Mouse (Mus musculus): ENCODE data around the gene Cgnl1.

The Cgnl1 gene

GRCm38 (mm10) chr9:71766902-71767301 lies 4.5 kb downstream of the Cgnl1 start:
- DNase-seq (ENCODE audit: low spot score): no peak

- no peak for DNase-seq (ENCODE audit: low spot score)
These were observed 5.1 kb downstream of the Cgnl1 start for GRCm38 (mm10) chr9:71766306-71766705.

GRCm38 (mm10) chr9:71764551-71764950 lies 6.9 kb downstream of the Cgnl1 start:
- no peak for DNase-seq (ENCODE audit: low spot score)

GRCm38 (mm10) chr9:71763273-71763672 lies 8.1 kb downstream of the Cgnl1 start:
- no peak for DNase-seq (ENCODE audit: low spot score)

GRCm38 (mm10) chr9:71761663-71762062 lies 9.7 kb downstream of the Cgnl1 start:
- DNase-seq (ENCODE audit: low spot score): no peak

GRCm38 (mm10) chr9:71760518-71761141 lies 10.8 kb downstream of the Cgnl1 start:
- DNase-seq (ENCODE audit: low spot score): no peak

- DNase-seq (ENCODE audit: low spot score): peak; percentile 69
These were observed 11.5 kb downstream of the Cgnl1 start for GRCm38 (mm10) chr9:71759893-71760292.

- DNase-seq (ENCODE audit: low spot score): no peak
These were observed 14.0 kb downstream of the Cgnl1 start for GRCm38 (mm10) chr9:71757386-71757785.

DNA sequence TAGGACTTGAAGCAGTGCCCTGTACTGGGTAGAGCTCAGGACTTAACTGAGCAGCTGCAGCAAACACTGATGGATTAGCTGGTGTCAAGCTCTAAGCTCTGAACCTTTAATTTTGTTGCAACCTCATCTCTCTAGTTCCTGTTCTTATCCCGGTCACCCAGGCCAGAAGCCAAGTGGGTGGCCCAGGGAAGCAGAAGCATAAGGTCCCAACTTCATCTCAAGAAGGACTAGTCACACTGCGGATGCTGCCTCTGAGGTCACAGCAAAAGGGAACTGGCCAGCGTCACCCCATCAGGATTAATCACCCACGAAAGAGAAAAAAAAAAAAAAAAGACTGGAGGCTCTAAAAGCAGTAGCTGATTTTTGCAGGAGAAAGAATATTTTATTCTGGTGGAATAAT lies 14.5 kb downstream of the Cgnl1 start:
- peak; percentile 22 for DNase-seq (ENCODE audit: low spot score)

DNA sequence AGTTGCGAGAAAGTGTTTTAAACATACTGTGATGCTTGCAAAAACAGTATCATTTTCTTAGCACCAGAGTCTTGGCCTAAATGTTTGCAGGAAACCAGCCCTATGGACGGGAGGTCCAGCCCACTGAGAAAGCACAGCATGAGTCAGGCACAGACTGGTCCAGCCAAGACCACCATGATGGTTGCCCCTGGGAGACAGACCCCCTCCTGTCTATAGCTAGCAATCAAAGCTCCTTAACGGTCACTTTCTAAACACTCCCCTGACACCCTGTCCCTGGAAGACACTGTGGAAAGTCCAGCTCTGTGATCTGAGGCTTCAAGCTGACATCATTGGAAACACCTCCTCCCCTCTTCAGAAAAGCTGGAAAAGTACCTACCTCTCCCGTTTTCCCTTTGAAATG lies 17.4 kb downstream of the Cgnl1 start:
- DNase-seq (ENCODE audit: low spot score): no peak

GRCm38 (mm10) chr9:71753529-71753928 lies 17.9 kb downstream of the Cgnl1 start:
- DNase-seq (ENCODE audit: low spot score): no peak

- DNase-seq (ENCODE audit: low spot score): no peak
These were observed 18.3 kb downstream of the Cgnl1 start for GRCm38 (mm10) chr9:71753117-71753516.

DNA sequence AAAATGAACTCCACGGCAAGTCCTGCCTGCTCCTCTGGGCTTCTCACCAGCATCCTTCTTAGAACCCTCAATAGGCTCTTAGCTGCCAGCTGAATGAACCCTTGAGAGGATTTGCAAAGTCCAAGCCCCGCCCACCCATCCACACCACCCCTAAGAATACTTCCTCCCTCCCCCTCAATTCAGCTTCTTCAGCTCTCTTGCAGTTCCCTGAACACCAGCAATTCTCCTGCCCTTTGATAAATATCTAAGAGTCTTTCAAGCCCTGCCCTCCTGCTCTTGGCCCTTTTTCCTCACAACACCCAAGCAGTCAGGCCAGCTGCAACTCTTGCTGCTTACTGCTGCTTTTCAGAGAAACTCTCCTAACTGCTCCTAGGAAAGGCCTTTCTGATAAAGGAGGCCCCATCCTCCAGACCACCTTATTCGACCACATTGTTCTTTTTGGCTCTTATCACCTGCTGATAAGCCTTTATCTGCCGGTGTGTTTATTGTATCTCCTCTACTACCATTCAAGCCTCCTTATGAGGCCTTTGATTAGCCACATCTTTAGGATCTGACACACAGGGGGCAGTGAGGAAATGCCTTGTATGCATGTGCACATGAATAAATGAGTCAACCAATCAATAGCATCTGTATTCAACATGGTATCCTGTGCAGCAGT lies 21.3 kb downstream of the Cgnl1 start:
- peak; percentile 82 for DNase-seq (ENCODE audit: low spot score)

- DNase-seq (ENCODE audit: low spot score): peak; percentile 23
These were observed 25.0 kb downstream of the Cgnl1 start for GRCm38 (mm10) chr9:71746405-71746804.

- DNase-seq (ENCODE audit: low spot score): no peak
These were observed 33.1 kb downstream of the Cgnl1 start for GRCm38 (mm10) chr9:71738081-71738930.

DNA sequence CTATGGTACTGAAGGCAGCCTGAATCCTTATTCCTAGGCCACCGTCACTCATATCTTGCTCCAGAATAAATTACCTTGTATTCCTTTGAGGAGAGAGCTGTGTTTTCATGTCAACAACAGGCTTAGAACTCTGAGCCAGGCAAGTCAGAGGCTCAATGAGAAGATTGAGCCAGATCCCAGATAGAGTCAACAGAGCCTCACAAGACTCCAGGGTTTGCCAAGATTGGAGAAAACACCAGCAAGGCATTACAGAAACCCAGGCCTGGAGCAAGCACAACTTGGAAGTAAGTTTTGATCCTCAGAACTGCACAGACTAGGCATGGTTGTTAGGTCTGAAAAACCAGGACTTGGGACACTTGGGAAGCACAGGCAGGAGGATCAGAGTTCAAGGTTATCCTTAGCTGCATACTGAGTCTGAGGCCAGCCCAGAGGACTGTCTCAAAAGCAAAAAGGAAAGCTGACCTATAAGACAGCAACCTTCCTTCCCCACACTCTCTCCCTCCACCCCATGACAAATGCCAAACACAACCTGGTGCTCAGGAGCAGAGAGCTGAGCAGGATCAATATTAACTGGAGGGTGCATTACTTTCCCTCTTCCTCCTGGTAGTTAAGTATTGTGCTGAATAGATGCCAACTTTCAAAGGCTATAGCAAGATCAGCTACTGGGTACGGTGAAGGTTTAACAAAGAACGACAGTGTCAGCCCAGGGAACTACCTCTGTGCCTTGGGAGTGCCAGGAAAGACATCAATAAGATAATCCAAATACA lies 34.0 kb downstream of the Cgnl1 start:
- DNase-seq (ENCODE audit: low spot score): peak; percentile 22

DNA sequence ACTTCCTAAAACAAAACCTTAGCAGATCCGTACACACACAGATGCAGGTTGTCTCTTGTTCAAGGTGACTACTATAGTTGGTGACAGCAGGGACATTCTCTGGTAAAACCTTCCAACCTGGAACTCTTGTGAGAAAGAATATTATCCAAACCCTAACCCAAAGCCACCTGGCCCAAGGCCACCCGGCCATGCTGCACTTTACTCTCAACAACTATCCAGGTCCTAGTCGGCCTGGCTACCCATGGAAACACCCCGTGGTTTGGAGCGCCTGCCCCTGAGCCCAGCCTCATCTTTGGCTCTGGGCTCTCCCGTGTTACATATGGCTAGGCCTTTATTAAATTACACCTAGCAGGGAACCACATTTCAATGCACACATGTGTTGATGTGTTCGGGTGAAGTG lies 35.5 kb downstream of the Cgnl1 start:
- DNase-seq (ENCODE audit: low spot score): no peak

GRCm38 (mm10) chr9:71733559-71733958 lies 37.8 kb downstream of the Cgnl1 start:
- DNase-seq (ENCODE audit: low spot score): no peak

- DNase-seq (ENCODE audit: low spot score): no peak
These were observed 42.5 kb downstream of the Cgnl1 start for GRCm38 (mm10) chr9:71728822-71729311.

GRCm38 (mm10) chr9:71727233-71727632 lies 44.2 kb downstream of the Cgnl1 start:
- DNase-seq (ENCODE audit: low spot score): peak; percentile 16

GRCm38 (mm10) chr9:71726121-71726520 lies 45.3 kb downstream of the Cgnl1 start:
- DNase-seq (ENCODE audit: low spot score): no peak

DNA sequence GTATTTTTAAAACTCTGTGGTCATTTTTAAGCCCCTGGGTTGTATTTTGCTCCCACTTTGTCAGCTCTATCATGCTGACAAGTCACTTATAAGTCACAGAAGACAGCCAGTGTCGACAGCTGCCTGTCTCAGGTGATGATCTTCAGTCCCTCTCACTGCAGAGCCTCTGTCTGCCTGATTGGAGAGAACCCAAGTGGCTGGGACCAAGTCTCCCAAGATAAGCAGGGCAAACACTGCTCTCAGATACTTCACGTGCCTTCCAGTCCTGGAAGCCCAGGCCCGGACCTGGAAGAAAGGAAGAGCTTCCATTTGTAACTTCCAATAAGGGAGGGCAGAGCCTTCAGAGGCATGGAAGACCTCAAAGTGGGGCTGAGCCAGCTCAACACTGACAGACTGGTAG lies 49.0 kb downstream of the Cgnl1 start:
- DNase-seq (ENCODE audit: low spot score): no peak
